Mouse (Mus musculus) kidney, adult 11 months (tissue): ENCODE results near the gene Psma3.

Experiments
- DNase-seq: peaks from one replicate; pipeline ENCODE4 v3.0.0; 2022

The Psma3 gene

DNA sequence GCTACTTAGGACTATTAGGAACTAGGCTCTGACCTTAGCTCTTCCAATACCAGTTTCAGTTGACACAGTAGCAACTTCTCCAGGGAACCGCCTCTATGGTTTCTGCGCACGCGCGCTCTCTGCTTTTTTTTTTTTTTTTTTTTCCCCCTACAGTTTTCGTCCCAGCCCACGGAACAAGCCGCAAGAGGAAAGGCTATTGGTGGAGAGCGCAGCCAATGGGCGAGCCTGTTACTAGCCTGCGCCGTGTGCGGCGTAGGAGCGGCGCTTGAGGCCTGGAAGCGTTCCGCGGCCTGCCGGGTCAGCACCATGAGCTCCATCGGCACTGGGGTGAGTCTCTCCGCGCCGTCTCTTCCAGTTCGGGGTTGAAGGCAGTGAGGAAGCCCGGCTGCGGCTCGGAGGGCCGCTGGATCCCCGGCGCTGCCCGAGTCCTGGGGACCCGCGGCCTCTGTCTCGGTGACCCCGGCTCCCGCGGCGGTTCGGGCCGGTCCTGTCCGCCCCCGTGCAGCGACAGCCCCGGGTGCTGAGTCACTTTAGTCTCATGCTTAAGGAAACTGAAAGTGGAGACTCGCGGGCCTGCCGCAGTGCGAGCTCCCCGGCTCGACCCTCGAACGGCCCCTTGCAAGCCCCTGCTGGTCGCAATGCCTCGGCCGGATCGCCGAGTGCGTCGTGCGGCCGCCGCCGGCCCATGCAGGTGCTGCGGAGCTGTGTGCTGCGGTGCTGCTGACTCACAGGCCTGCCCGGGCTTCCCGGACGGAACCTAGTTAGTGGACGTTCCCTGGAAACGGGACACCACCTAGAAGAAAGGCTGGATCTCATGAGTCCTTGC is at the start of gene Psma3:
TSS of gene Psma3 (plus strand) at position 181 of the 826 bp plus-strand sequence.
- peak; percentile 93 for DNase-seq

DNA sequence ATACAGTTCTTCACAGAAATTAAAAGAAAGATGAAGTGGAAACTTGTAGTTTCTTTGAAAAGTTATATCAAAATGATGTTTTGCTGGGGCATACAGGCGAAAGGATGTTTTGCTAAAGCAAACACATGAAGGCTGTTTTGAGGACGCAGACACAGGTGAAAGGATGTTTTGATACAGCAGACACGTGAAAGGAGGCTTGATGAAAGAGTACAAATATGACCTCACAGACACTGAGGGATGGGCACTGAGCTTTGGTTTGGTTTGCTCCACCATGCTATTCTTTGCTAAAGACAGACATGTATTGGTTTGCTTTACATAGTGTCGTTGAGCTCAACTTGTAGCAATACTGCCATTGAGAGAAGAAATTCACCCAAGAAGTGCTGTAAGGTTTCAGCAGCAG is 44.6 kb upstream of the Psma3 start:
- DNase-seq, result no peak

DNA sequence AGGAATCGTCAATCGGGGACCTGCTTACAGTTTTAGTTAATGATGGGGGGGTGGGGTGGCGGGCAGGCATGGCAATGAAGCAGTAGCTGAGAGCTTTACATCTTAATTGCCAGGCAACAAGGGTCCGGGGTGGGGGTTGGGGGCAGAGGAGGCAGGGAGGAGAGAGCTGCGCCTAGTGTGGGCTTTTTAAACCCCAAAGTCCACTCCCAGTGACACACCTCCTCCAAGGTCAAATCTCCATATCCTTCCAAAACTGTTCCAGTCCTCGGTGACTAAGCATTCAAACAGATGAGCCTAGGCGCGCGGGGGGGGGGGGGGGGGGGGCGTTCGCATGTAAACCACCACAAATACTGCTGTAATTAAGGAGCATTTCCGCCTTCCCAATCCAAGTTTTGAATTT is 37.3 kb upstream of the Psma3 start:
- no peak for DNase-seq

DNA sequence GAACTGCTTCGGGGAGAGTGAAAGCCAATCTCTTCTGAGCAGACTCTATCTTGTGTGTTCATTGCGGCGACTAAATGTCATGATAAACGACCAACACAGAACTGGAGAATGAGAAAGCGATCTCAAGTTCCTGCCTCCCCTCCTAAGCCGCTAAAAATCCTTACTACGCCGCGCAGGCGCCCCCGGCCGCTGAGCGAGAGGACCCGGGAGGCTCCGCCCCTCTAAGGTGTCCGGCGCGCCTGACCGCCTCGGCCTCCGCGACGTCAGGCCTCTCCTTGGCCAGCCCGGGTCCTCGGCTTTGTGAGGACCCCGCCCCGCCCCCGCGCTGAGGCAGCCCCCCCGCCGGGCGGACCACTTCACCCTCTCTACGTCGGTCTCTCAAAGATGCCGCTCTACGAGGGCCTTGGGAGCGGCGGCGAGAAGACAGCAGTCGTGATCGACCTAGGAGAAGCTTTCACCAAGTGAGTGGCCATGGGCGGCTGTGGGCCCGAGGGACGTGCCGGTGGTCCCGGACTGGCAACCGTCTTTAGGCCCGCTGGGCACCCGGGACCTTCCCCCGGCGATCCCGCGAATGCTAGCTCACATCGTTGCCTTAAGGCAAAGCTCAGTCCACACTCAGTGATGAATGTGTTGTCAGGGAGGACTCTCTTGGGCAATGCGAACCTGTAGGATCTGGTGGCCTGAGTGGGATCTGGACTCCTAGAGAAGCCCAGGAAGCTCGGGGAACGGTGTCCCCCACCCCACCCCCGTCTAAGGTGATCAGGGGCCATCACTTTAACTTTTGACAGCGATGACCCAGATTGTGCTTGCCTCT is 36.6 kb upstream of the Psma3 start, which contains the start of gene Actr10:
TSS of gene Actr10 (plus strand) at position 287 of the 814 bp plus-strand sequence.
- DNase-seq, result peak; percentile 86

DNA sequence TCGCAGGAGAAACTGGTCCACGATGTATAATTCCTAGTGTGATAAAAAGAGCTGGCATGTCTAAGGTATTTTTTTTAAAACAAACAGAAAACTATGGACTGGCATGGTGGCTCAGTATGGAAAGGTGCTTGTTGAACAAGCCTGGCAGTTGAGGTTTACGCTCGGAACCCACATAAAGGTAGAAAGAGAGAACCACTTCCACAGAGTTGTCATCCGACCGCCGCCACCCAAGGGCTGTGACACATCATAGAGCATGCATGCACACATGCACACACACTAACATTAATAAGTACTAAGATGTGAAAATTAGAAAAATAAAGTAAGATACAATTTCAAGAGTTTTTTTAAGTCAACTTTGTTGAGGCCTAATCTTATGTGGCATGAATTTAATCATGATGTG is 33.6 kb upstream of the Psma3 start:
- DNase-seq, result no peak

DNA sequence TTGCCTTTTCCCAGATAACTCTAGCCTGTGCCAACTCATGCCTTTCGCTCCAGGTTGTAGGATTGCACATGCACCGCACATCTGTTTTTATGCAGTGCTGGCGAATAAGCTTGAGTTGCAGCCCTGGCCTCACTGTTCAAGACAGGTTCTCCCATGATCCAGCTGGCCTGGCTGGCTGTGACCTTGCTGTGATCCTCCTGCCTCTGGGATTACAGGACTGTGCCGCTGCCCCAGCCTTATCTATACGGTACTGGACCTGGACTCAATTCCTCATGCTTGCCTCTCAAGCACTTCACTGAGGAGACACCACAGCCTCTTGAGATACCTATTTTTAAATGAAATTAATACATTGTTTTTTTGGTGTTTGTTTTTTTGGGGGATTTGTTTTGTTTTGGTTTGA is 30.2 kb upstream of the Psma3 start:
- no peak for DNase-seq

- no peak for DNase-seq
These were observed 27.7 kb upstream of the Psma3 start for GRCm38 (mm10) chr12:70946585-70947256.

DNA sequence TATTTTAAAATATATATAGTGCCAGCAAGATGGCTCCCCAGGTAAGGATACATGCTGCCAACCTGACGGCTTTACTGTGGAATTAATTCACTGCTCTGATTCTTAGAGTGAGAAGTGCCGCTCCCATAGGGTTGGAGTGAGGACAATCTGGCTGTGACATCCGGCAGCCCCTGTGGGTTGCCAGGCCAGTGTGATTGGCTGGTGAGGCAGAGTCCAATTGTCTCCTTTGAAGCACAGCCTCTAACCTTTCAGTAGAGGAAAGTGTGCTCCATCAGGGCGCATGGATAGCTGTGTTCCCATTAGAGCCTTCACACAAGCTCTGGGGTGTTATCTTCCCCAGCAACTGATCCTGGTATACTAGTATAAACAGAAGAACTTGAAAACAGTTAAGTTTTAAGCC is 15.8 kb upstream of the Psma3 start:
- no peak for DNase-seq

- no peak for DNase-seq
These were observed 6.8 kb upstream of the Psma3 start for GRCm38 (mm10) chr12:70967581-70967980.

GRCm38 (mm10) chr12:70968141-70968790 is 6.2 kb upstream of the Psma3 start:
- peak; percentile 84 for DNase-seq

DNA sequence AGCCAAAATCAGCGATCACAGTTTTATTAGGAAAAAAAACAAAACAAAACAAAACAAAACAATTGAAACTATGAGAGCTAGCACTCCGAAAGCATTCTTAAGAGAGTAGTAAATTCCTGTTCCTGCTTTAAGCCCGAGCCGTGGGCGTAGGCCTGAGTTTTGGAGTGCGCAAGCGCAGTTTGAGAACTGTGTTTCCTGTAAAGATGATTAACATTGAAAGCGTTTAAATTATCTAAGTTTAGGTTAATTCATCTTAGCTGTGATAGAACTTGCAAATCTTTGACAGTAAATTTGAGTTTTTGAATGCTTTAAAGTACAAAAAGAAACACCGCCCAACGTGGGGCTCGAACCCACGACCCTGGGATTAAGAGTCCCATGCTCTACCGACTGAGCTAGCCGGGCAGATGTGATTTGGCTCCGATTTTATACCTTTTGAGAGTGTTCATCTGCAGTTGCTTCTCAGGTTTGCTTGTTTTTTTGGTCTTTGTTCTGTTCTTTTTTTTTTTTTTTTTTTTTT is 5.6 kb upstream of the Psma3 start:
- DNase-seq, result peak; percentile 86

GRCm38 (mm10) chr12:70969485-70970184 is 4.8 kb upstream of the Psma3 start:
- DNase-seq, result peak; percentile 52

DNA sequence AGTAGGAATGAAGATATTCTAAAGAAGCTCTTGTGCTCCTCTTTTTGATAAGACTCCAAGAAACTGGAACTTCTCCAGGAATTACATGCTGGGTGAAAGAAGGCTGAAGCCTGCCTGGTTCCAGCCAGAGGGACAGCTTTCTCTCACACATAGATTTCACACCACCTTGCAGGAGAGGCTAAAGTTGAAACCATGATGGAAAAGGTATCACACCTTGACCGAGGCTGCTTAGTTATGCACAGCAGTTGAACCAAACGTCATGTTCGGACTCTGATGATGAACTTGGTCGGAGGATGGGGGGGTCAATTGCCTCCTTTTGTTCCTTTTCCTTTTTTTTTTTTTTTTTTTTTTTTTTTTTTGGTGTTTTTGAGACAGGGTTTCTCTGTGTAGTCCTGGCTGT is 590 bp upstream of the Psma3 start:
- DNase-seq, result no peak

DNA sequence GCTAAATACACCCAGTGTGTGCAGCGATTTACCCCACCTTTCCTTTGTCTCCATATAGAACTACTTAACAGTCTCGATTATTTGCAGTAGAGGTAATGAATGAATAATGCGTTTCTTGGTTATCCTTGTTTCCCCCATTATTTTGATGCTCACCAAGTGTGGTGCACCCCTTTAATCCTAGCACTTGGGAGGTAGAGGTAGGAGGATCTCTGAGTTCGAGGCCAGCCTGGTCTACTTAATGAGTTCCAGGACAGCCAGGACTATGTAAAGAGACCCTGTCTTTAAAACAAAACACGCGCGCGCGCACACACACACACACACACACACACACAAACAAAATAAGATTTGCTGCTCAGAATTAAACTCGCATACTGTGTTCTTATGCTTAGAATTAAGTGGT is 985 bp downstream of the Psma3 start:
- DNase-seq, result no peak

DNA sequence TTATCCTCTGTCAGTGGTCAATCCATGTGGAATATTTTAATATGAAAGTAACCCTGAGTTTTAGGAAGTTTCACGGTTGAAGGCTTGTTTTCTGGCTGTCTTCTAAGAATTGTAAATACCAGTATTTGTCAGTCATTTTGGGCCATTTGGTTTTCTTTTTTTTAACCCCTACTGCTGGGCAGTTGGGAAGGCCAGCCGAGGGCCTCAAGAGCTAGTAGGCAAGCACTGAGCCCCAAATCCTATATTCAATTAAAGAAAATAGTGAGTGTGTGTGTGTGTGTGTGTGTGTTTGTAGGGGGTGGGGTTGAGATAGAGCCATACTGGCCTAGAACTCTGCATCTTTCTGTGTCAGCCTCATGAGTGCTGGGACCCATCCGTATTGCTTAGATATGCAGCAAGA is 1.5 kb downstream of the Psma3 start:
- DNase-seq, result no peak

DNA sequence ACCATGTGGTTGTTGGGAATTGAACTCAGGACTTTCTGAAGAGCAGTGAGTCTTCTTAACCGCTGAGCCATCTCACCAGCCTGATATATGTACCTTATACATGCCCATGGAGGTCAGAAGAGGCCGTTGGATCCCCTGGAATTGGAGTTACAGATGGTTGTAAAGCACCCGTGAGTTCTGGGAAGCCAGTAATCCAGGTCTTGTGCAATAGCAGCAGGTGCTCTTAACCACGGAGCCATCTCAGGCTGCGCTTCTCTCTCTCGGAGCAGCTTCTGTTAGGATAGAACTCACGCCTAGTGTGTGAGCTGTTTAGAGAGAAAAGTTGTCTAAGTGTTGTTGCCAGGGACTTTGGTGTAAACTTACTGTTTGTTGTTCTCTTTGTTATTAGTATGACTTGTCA is 3.9 kb downstream of the Psma3 start:
- DNase-seq, result no peak

- DNase-seq, result no peak
These were observed 10.6 kb downstream of the Psma3 start for GRCm38 (mm10) chr12:70984855-70985550.

- DNase-seq, result no peak
These were observed 22.8 kb downstream of the Psma3 start for GRCm38 (mm10) chr12:70997225-70997624.

GRCm38 (mm10) chr12:70999423-70999903 is 25.0 kb downstream of the Psma3 start:
- peak; percentile 47 for DNase-seq

DNA sequence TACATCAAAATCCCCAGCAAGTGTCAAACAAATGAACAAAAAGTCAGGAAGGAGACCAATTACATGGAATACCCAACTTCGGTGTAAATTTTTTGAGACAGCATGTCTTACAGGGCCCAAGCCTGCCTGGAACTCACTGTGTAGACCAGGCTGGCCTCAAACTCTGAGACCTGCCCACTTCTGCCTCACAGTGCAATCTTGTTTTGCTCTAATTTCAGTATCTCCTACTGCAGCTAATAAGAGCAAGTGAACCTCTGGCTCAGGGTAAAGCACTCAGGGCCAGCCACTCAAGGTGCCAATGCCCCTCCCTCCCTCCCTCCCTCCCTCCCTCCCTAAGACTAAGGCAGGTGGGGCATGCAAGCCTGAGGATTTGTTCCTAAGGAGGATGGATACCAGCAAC is 25.9 kb downstream of the Psma3 start:
- no peak for DNase-seq

DNA sequence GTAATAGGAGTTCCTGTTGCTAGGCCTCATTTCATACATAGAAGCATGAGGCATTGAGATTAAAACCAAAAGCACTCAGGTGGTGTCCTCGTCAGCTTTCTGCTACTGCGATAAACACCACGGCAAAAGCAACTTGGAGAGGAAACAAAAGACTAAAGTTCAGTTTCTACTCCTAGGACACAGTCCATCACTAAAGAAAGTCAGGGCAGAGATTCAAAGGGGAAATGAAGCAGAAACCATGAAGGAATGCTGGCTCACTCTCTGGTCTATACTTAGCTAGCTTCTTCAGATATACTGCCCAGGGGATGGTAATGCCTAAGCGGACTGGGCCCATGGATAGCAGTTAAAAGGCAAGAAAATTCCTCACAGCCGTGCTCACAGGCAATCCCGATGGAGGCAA is 27.0 kb downstream of the Psma3 start:
- DNase-seq, result peak; percentile 57
